Mouse (Mus musculus) midbrain, embryonic 14.5 days (tissue): ENCODE data around the gene Tdrkh. TPM values are rescaled to one million over a fixed set of nuclear protein-coding genes. Genes with fewer than 3 reads are reported as not detected.

Experiments used
- ATAC-seq: fragments of 200-750 bp; cut with Nextera tagmentation; 2 replicates; pipeline ENCODE4 v1.8.0; 2017; ENCODE audit warnings: moderate number of reproducible peaks, moderate library complexity; ENCODE audit not compliant: low FRiP score, low TSS enrichment
- DNase-seq: peaks from one replicate; pipeline ENCODE4 v3.0.0-alpha.2; 2015
- H3K27ac ChIP-seq: fragments of 300-500 bp; sonication (generic); replicated peaks from 2 replicates; pipeline ENCODE4 v1.5.1; 2014; ENCODE audit warnings: mild to moderate bottlenecking, low read depth, low read length, moderate library complexity
- H3K27me3 ChIP-seq: fragments of 300-500 bp; sonication (generic); 2 replicates; pipeline ENCODE4 v1.6.1; 2014; ENCODE audit warnings: low read length, control low read depth, mixed read lengths; ENCODE audit not compliant: control insufficient read depth, insufficient read depth
- H3K36me3 ChIP-seq: fragments of 300-500 bp; sonication (generic); 2 replicates; pipeline ENCODE4 v1.6.1; 2014; ENCODE audit warnings: low read length, control low read depth; ENCODE audit not compliant: control insufficient read depth, insufficient read depth
- H3K4me1 ChIP-seq: fragments of 300-500 bp; sonication (generic); 2 replicates; pipeline ENCODE4 v1.6.1; 2014; ENCODE audit warnings: mild to moderate bottlenecking, antibody characterized with exemption, low read length, control low read depth; ENCODE audit not compliant: control insufficient read depth, insufficient read depth
- H3K4me2 ChIP-seq: fragments of 300-500 bp; sonication (generic); 2 replicates; pipeline ENCODE4 v1.6.1; 2014; ENCODE audit warnings: mild to moderate bottlenecking, low read length, moderate library complexity
- H3K4me3 ChIP-seq: fragments of 300-500 bp; sonication (generic); replicated peaks from 2 replicates; pipeline ENCODE4 v1.5.1; 2014; ENCODE audit warnings: low read depth, low read length
- H3K9ac ChIP-seq: fragments of 300-500 bp; sonication (generic); replicated peaks from 2 replicates; pipeline ENCODE4 v1.6.1; 2014; ENCODE audit warnings: mild to moderate bottlenecking, low read length, moderate library complexity
- H3K9me3 ChIP-seq: fragments of 300-500 bp; sonication (generic); 2 replicates; pipeline ENCODE4 v1.6.1; 2016; ENCODE audit warnings: low read length, control low read depth, mixed read lengths; ENCODE audit not compliant: control insufficient read depth
- WGBS: fragments of 180-500 bp; shearing (Covaris S2); extraction: QIAGEN DNeasy Blood & Tissue Kit; methylation state at CpG from one replicate; pipeline ENCODE4 v1.1.7; 2014; 5-methylcytosine and 5-hydroxymethylcytosine counted together
- polyA plus RNA-seq: library from polyadenylated mRNA; unstranded; fragments of >200 nt; fragmentation: Nextera tagmentation; extraction: Ambion mirVana; gene quantifications from 2 replicates; pipeline ENCODE4 v1.2.1, GENCODE M21; 2014

The Tdrkh gene
- polyA plus RNA-seq, 1 experiment from 2014 or later: 55.3 TPM

GRCm38 (mm10) chr3:94482764-94483385, 69.8 kb downstream of the Tdrkh start:
- DNase-seq (no peak), ATAC-seq (no peak)
- H3K36me3 ChIP-seq: peaks cover 58% of the 10 kb centered on the region
- H3K27me3 ChIP-seq: no peaks in the 10 kb centered on the region
- peak overlapping the region; percentile 96 for H3K4me2 ChIP-seq
- peak overlapping the region; percentile 92 for H3K27ac ChIP-seq
- no peaks in the 10 kb centered on the region for H3K9me3 ChIP-seq
- WGBS: 79% methylated on average over 17 of the region's 17 CpGs
- peaks cover 71% of the 10 kb centered on the region for H3K4me1 ChIP-seq
- H3K4me3 ChIP-seq: 0 out of 2 replicates have a peak overlapping the region, but pooled peaks have one; percentile 3
- H3K9ac ChIP-seq: 0 out of 2 replicates have a peak overlapping the region, but pooled peaks have one; percentile 16

DNA sequence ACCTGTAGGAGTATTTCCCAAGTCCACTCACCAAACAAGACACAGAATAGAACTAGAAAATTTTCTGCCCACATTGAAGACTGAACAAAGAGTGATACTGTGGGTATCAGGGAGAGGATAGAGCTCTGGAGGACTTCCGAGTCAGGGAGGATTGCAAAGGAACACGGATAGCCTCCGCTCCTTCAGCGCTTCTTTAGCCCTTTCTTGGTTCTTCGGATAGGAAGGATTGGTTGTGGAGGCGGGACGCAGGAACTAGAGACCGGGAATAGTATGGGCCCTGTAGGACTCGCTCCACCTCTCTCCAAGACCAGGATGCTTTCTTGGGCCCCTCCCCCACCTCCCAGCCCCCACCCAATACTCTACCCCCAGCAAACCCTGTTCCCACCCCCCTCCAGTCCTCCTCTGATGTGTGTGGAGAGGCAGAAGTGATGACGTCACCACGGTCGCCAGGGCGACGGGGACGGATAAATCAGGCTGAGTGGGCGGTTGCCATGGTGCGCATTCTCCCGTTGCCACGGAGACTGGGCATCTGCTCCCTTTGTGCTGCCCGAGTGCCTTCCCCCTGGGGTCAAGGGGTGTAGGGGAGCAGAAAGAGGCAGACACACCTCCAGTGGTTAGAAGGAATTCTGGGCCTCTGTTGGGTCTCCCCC, 70.8 kb downstream of the Tdrkh start:
- peak overlapping the region; percentile 25 for H3K4me3 ChIP-seq
- peak overlapping the region; percentile 92 for H3K27ac ChIP-seq
- WGBS: 2% methylated on average over 20 of the region's 20 CpGs
- no peaks in the 10 kb centered on the region for H3K27me3 ChIP-seq
- peaks cover 69% of the 10 kb centered on the region for H3K36me3 ChIP-seq
- no peaks in the 10 kb centered on the region for H3K9me3 ChIP-seq
- peaks cover 71% of the 10 kb centered on the region for H3K4me1 ChIP-seq
- peak overlapping the region; percentile 39 for H3K9ac ChIP-seq
- peak overlapping the region; percentile 96 for H3K4me2 ChIP-seq
- DNase-seq (peak; percentile 98), ATAC-seq (peak; percentile 92)

Other genes with a start within 250 kb of the Tdrkh start
- not detected in 2 replicates for gene Gm10696, start 235.1 kb upstream of the Tdrkh start, polyA plus RNA-seq
- gene Gm5286, start 216.6 kb upstream of the Tdrkh start, polyA plus RNA-seq: not detected in 2 replicates
- not detected in 2 replicates for gene Gm4778, start 149.2 kb upstream of the Tdrkh start, polyA plus RNA-seq
- 57.5 and 59.7 TPM in 2 replicates for gene Them4, start 103.2 kb upstream of the Tdrkh start, polyA plus RNA-seq
- 0.18 TPM in 1 of 2 replicates, not detected in the other for gene Them5, start 71.2 kb upstream of the Tdrkh start, polyA plus RNA-seq
- 2.6 and 3.1 TPM in 2 replicates for gene C2cd4d, start 50.8 kb upstream of the Tdrkh start, polyA plus RNA-seq
- gene Rorc, start 40.5 kb upstream of the Tdrkh start, polyA plus RNA-seq: 0.30 and 0.43 TPM in 2 replicates
- 0.67 and 1.1 TPM in 2 replicates for gene Lingo4, start 14.8 kb upstream of the Tdrkh start, polyA plus RNA-seq
- 52.6 and 54.1 TPM in 2 replicates for gene Mrpl9, start 30.0 kb downstream of the Tdrkh start, polyA plus RNA-seq
- 0.36 and 1.2 TPM in 2 replicates for gene Oaz3, start 30.6 kb downstream of the Tdrkh start, polyA plus RNA-seq
- gene Celf3, start 65.0 kb downstream of the Tdrkh start, polyA plus RNA-seq: 321 and 376 TPM in 2 replicates
- gene Riiad1, start 67.1 kb downstream of the Tdrkh start, polyA plus RNA-seq: 23.8 and 30.8 TPM in 2 replicates
- 66.8 and 71.0 TPM in 2 replicates for gene Snx27, start 169.4 kb downstream of the Tdrkh start, polyA plus RNA-seq
- gene Gm10972, start 229.8 kb downstream of the Tdrkh start, polyA plus RNA-seq: not detected in 2 replicates
- gene Tuft1, start 245.6 kb downstream of the Tdrkh start, polyA plus RNA-seq: 5.2 and 5.6 TPM in 2 replicates